Mouse (Mus musculus) embryonic facial prominence, embryonic 13.5 days (tissue): Measurements from ENCODE around the gene Rasgrf1. TPM values are rescaled to one million over a fixed set of nuclear protein-coding genes. Genes with fewer than 3 reads are reported as not detected.
A peak's percentile ranks its signal among the peaks of the same experiment; 100 is the strongest.

Experiments
- ATAC-seq: fragments of 200-750 bp; cut with Nextera tagmentation; 2 replicates; pipeline ENCODE4 v1.8.0; 2017; ENCODE audit warnings: low read depth; ENCODE audit not compliant: insufficient number of reproducible peaks, insufficient read depth, low FRiP score, low TSS enrichment
- H3K27ac ChIP-seq: fragments of 300-500 bp; sonication (generic); 2 replicates; pipeline ENCODE4 v1.5.1; 2015; ENCODE audit warnings: moderate library complexity, mild to moderate bottlenecking, inconsistent platforms
- H3K27me3 ChIP-seq: fragments of 300-500 bp; sonication (generic); 2 replicates; pipeline ENCODE4 v1.6.1; 2015; ENCODE audit warnings: mild to moderate bottlenecking, inconsistent platforms
- H3K36me3 ChIP-seq: fragments of 300-500 bp; sonication (generic); 2 replicates; pipeline ENCODE4 v1.6.1; 2015; ENCODE audit warnings: mild to moderate bottlenecking, inconsistent platforms
- H3K4me1 ChIP-seq: fragments of 300-500 bp; sonication (generic); 2 replicates; pipeline ENCODE4 v1.6.1; 2015; ENCODE audit warnings: inconsistent platforms
- H3K4me2 ChIP-seq: fragments of 300-500 bp; sonication (generic); 2 replicates; pipeline ENCODE4 v1.6.1; 2015; ENCODE audit warnings: moderate library complexity, mild to moderate bottlenecking, inconsistent platforms
- H3K4me3 ChIP-seq: fragments of 300-500 bp; sonication (generic); 2 replicates; pipeline ENCODE4 v1.5.1; 2015; ENCODE audit warnings: mild to moderate bottlenecking, inconsistent platforms
- H3K9ac ChIP-seq: fragments of 300-500 bp; sonication (generic); 2 replicates; pipeline ENCODE4 v1.6.1; 2015; ENCODE audit warnings: mild to moderate bottlenecking, inconsistent platforms
- H3K9me3 ChIP-seq: fragments of 300-500 bp; sonication (generic); 2 replicates; pipeline ENCODE4 v1.6.1; 2016; ENCODE audit warnings: inconsistent platforms
- WGBS: fragments of 180-500 bp; shearing (Covaris S2); methylation state at CpG from one replicate; pipeline ENCODE4 v1.1.7; 2015; ENCODE audit warnings: mixed read lengths; 5-methylcytosine and 5-hydroxymethylcytosine counted together
- polyA plus RNA-seq: library from polyadenylated mRNA; unstranded; fragments of >200 nt; fragmentation: Nextera tagmentation; extraction: Ambion mirVana; gene quantifications from 2 replicates; pipeline ENCODE4 v1.2.1, GENCODE M21; 2015

The Rasgrf1 gene
- polyA plus RNA-seq, 1 experiment from 2014 or later = 0.80 TPM

GRCm38 (mm10) chr9:90069485-90069884, 159.8 kb downstream of the Rasgrf1 start:
- Histone ChIP-seq H3K9me3 (no peaks in the 10 kb centered on the region), H3K27me3 (no peaks in the 10 kb centered on the region), H3K4me1 (no peaks in the 10 kb centered on the region; the same call in 1 of the 2 replicates), H3K4me3 (no peak overlapping the region), H3K27ac (no peak overlapping the region; the same call in 1 of the 2 replicates), H3K4me2 (no peak overlapping the region), H3K9ac (no peak overlapping the region), H3K36me3 (no peaks in the 10 kb centered on the region)
- ATAC-seq = peak; percentile 62
- WGBS = 67% methylated on average over 7 of the region's 7 CpGs

- Histone ChIP-seq H3K9ac (no peak overlapping the region), H3K9me3 (no peaks in the 10 kb centered on the region), H3K27ac (no peak overlapping the region), H3K27me3 (no peaks in the 10 kb centered on the region), H3K4me2 (no peak overlapping the region), H3K36me3 (no peaks in the 10 kb centered on the region), H3K4me1 (no peaks in the 10 kb centered on the region; the same call in 1 of the 2 replicates), H3K4me3 (no peak overlapping the region)
- ATAC-seq = no peak
- 83% methylated on average over 7 of the region's 7 CpGs for WGBS
Observed at GRCm38 (mm10) chr9:90070174-90070573, 160.5 kb downstream of the Rasgrf1 start.

GRCm38 (mm10) chr9:90075336-90075735, 165.6 kb downstream of the Rasgrf1 start:
- no peak for ATAC-seq
- Histone ChIP-seq H3K36me3 (no peaks in the 10 kb centered on the region), H3K4me3 (no peak overlapping the region), H3K9ac (no peak overlapping the region), H3K9me3 (no peaks in the 10 kb centered on the region), H3K27ac (no peak overlapping the region), H3K4me1 (no peaks in the 10 kb centered on the region), H3K27me3 (no peaks in the 10 kb centered on the region), H3K4me2 (no peak overlapping the region)
- WGBS = 85% methylated on average over 4 of the region's 4 CpGs

- Histone ChIP-seq H3K36me3 (no peaks in the 10 kb centered on the region), H3K27me3 (no peaks in the 10 kb centered on the region), H3K4me2 (no peak overlapping the region), H3K4me3 (no peak overlapping the region), H3K27ac (no peak overlapping the region), H3K9me3 (no peaks in the 10 kb centered on the region), H3K4me1 (no peaks in the 10 kb centered on the region), H3K9ac (no peak overlapping the region)
- WGBS = 88% methylated on average over 5 of the region's 5 CpGs
- no peak for ATAC-seq
Observed at GRCm38 (mm10) chr9:90076131-90076530, 166.4 kb downstream of the Rasgrf1 start.

Other genes with a start within 250 kb of the Rasgrf1 start
- 102 and 110 TPM in 2 replicates for gene Tmed3, start 204.8 kb upstream of the Rasgrf1 start, polyA plus RNA-seq
- not detected in 2 replicates for gene Ankrd34c, start 171.4 kb upstream of the Rasgrf1 start, polyA plus RNA-seq
- 16.4 and 18.9 TPM in 2 replicates for gene Ctsh, start 144.2 kb downstream of the Rasgrf1 start, polyA plus RNA-seq
- gene Morf4l1, start 204.9 kb downstream of the Rasgrf1 start, polyA plus RNA-seq = 516 and 565 TPM in 2 replicates